Mouse (Mus musculus) spleen, adult 18-20 months (tissue): Measurements from ENCODE around the gene Olfr56.
"Not testable (repeated sequence)": the region's sequence is repeated elsewhere in the genome, so short reads cannot be mapped to it uniquely, and the experiment has no call there.

Source experiments
- DNase-seq, 2 experiments: peaks; one replicate each; pipeline ENCODE4 v3.0.0; 2022; ENCODE audit warnings: mixed read lengths in 2 of 2

Gene Olfr56

GRCm38 (mm10) chr11:49176047-49176779, 197.5 kb downstream of the Olfr56 start:
- DNase-seq, result not testable (repeated sequence)

- DNase-seq, result no peak
Measured at GRCm38 (mm10) chr11:49183172-49183571, 204.5 kb downstream of the Olfr56 start.
